Mouse (Mus musculus): ENCODE results near the gene Fcgr1. TPM values are rescaled to one million over a fixed set of nuclear protein-coding genes. Genes with fewer than 3 reads are reported as not detected.
"Not testable (repeated sequence)": the region's sequence is repeated elsewhere in the genome, so short reads cannot be mapped to it uniquely, and the experiment has no call there.

Fcgr1 gene
- polyA plus RNA-seq, 1 experiment from 2014 or later, result 4.4 TPM

DNA sequence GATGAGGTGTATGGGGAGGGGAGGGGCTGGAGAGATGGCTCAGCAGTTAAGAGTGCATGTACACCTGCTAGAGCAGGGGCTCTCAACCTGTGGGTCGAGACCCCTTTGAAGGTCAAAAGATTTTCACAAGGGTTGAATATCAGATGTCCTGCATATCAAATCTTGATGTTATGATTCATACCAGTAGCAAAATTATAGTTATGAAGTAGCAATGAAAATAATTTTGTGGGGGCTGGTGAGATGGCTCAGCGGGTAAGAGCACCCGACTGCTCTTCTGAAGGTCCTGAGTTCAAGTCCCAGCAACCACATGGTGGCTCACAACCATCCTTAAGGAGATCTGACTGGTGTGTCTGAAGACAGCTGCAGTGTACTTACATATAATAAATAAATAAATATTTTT lies 3.0 kb downstream of the Fcgr1 start:
- not testable (repeated sequence) for ATAC-seq (ENCODE audit: insufficient read depth, low FRiP score, low read depth); H3K4me1 ChIP-seq; H3K27me3 ChIP-seq (replicated peaks); H3K36me3 ChIP-seq; H3K4me2 ChIP-seq; H3K27ac ChIP-seq; H3K9ac ChIP-seq; H3K4me3 ChIP-seq (replicated peaks); H3K9me3 ChIP-seq
- 91% methylated on average over 3 of the region's 3 CpGs for whole genome bisulfite sequencing

DNA sequence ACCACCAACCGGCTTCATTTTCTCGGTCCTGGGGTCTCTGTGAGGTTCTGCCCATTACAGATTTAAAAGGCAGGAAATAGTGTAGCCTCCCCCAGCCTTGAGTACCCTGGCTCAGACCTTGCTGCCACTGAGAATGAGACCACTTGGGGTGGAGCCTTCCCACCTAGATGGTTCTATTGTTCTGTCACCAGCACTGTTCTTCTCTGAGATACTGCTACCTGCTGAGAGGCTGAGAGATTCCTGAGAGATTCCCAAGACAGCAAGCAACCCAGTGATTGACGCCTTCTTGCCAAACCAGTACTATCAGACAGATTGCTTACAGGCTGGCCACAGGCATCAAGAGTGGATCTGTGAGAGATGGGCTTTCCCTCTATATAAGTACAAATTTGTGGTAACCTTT lies 4.6 kb downstream of the Fcgr1 start:
- Histone ChIP-seq H3K4me2 (no peak overlapping the region), H3K27me3 (replicated peaks) (no peaks in the 10 kb centered on the region), H3K27ac (no peak overlapping the region), H3K4me1 (peaks cover 3% of the 10 kb centered on the region; the same call in 1 of the 2 replicates), H3K36me3 (no peaks in the 10 kb centered on the region), H3K9me3 (no peaks in the 10 kb centered on the region), H3K4me3 (replicated peaks) (no peak overlapping the region), H3K9ac (no peak overlapping the region)
- 65% methylated on average over 3 of the region's 3 CpGs for WGBS
- ATAC-seq (ENCODE audit: insufficient read depth, low FRiP score, low read depth), result no peak

DNA sequence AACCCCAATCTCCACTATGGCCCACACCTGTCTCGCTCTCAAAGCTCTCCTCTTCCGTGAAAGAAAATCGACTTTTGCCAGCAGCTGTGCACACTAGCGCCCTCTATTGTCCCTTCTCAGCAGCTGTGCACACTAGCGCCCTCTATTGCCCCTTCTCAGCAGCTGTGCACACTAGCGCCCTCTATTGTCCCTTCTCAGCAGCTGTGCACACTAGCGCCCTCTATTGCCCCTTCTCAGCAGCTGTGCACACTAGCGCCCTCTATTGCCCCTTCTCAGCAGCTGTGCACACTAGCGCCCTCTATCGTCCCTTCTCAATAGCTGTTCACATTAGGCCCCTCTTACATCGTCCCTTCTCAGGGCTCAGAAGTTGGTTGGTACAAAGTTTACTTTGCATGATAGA lies 6.4 kb downstream of the Fcgr1 start:
- peaks cover 12% of the 10 kb centered on the region for H3K27me3 ChIP-seq (replicated peaks)
- not testable (repeated sequence) for H3K4me1 ChIP-seq; H3K36me3 ChIP-seq; H3K4me3 ChIP-seq (replicated peaks); ATAC-seq (ENCODE audit: insufficient read depth, low FRiP score, low read depth); H3K9ac ChIP-seq; H3K9me3 ChIP-seq; H3K27ac ChIP-seq; H3K4me2 ChIP-seq
- WGBS, result 90% methylated on average over 11 of the region's 11 CpGs

DNA sequence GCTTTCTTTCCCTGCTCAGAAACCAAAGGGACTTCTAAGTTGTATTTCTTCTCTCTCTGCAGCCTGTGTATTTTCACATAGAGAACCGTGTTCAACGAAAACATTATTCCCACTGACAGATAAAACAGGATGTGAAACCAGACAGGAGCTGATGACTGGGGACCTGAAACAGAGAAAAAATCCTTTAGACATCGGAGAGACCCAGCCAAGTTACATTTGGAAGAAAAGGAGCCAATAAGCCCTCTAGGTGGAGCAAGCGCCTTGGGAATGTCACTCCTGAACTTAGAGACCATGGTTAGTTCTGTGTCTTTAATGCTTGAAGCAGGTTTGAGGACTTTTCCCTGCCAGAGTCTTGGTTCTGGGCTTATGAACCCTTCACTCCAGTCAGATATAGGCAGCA lies 9.3 kb downstream of the Fcgr1 start:
- no peaks in the 10 kb centered on the region for H3K9me3 ChIP-seq
- H3K4me3 ChIP-seq (replicated peaks), result no peak overlapping the region
- H3K27me3 ChIP-seq (replicated peaks), result peaks cover 13% of the 10 kb centered on the region
- H3K9ac ChIP-seq, result no peak overlapping the region
- WGBS, result 13% methylated on average over 4 of the region's 4 CpGs
- H3K4me1 ChIP-seq, result peaks cover 4% of the 10 kb centered on the region; the same call in 1 of the 2 replicates
- no peaks in the 10 kb centered on the region for H3K36me3 ChIP-seq
- ATAC-seq (ENCODE audit: insufficient read depth, low FRiP score, low read depth), result no peak
- no peak overlapping the region for H3K27ac ChIP-seq
- peak overlapping the region; percentile 12; the same call in 1 of the 2 replicates for H3K4me2 ChIP-seq

DNA sequence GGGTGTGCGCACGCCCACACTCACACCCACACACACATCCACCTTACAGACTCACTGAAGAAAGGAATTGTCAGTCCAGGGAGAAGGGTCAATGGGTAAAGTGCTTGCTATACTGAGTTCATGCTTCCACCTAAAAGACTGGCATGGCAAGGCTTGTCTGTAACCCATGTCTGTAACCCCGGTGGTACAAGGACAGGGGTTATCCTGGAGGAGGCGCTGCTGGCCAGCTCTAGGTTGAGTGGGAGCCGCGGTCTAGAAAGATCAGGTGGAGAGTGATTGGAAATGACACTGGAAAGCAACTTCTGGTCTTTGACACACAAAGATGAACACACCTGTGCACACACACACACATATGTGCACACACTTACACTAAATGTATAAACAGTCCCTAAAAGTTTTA lies 13.1 kb downstream of the Fcgr1 start:
- H3K4me1 ChIP-seq, result peaks cover 7% of the 10 kb centered on the region
- ATAC-seq (ENCODE audit: insufficient read depth, low FRiP score, low read depth), result no peak
- H3K36me3 ChIP-seq, result no peaks in the 10 kb centered on the region
- no peak overlapping the region for H3K9ac ChIP-seq
- H3K27ac ChIP-seq, result no peak overlapping the region
- 65% methylated on average over 6 of the region's 6 CpGs for WGBS
- peaks cover 13% of the 10 kb centered on the region for H3K27me3 ChIP-seq (replicated peaks)
- no peaks in the 10 kb centered on the region for H3K9me3 ChIP-seq
- no peak overlapping the region for H3K4me3 ChIP-seq (replicated peaks)
- H3K4me2 ChIP-seq, result no peak overlapping the region

DNA sequence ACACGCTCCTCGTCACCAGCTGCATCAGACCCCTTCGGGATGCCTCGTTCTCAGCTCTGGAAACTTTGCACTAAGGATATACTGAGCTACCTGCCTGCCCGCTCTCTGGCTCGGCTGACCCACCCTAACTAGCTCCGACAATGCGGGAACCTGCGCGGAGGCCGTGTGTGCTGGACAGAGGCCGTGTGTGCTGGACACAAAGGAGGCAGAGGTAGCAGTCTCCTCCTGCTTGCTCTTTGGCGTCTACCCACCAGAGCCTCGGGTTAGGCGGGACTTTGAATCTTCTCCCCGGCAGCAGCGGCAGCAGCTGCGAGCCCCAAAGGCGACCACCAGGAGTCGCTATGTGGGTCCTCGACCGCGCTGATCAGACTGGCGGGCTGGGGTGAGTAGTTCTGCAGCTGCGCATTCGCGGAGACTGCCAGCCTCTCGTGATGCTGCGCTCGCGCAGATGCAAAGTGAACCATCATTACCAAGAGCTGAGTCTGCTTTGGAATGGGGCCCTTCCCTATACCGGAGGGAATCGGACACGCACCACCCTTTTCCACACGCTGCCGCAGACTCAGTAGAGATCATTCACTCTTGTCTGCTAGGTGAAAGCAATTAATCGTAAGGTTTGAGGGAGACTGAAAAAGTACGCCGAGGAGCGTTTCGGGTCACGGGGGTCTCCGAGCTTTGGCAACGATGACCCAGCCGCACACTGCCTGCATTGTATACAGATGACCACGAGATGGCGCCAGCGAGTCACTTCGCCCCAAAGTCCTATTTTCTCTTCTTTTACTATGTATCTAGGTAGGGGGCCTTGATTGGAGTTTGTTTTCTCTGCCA lies 15.8 kb downstream of the Fcgr1 start:
- peak; percentile 89 for ATAC-seq (ENCODE audit: insufficient read depth, low FRiP score, low read depth)
- H3K4me3 ChIP-seq (replicated peaks), result peak overlapping the region; percentile 52
- peak overlapping the region; percentile 27; the same call in 1 of the 2 replicates for H3K9ac ChIP-seq
- 0 out of 2 replicates have a peak, but pooled peaks cover 4% of the 10 kb centered on the region for H3K27me3 ChIP-seq (replicated peaks)
- H3K27ac ChIP-seq, result peak overlapping the region; percentile 85
- H3K9me3 ChIP-seq, result no peaks in the 10 kb centered on the region
- 0% methylated on average over 49 of the region's 49 CpGs for WGBS
- no peaks in the 10 kb centered on the region for H3K36me3 ChIP-seq
- peak overlapping the region; percentile 77 for H3K4me2 ChIP-seq
- peaks cover 3% of the 10 kb centered on the region for H3K4me1 ChIP-seq

DNA sequence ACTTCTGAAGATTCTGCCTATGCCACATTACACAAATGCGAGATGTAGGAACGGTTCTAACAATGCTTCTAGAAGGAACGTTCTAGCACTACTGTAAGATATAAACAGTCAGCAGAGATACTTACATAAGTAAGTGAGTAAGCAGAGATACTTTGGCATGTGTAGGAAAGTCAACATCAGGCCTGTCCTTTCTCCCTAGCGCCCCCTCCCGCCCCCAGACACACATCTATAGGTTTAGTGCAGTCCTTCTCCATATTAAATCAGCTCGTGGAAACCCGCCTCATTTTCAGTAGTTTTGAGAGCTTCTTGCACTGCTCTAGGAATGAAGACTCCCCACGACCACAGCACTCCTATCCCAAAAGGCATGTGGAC lies 16.4 kb downstream of the Fcgr1 start:
- H3K9ac ChIP-seq, result peak overlapping the region; percentile 27; the same call in 1 of the 2 replicates
- H3K4me2 ChIP-seq, result peak overlapping the region; percentile 77
- H3K27me3 ChIP-seq (replicated peaks), result 0 out of 2 replicates have a peak, but pooled peaks cover 2% of the 10 kb centered on the region
- H3K4me1 ChIP-seq, result peaks cover 3% of the 10 kb centered on the region
- H3K27ac ChIP-seq, result peak overlapping the region; percentile 65; the same call in 1 of the 2 replicates
- no peaks in the 10 kb centered on the region for H3K9me3 ChIP-seq
- peak overlapping the region; percentile 52 for H3K4me3 ChIP-seq (replicated peaks)
- H3K36me3 ChIP-seq, result no peaks in the 10 kb centered on the region
- ATAC-seq (ENCODE audit: insufficient read depth, low FRiP score, low read depth), result peak; percentile 18
- 16% methylated on average over 8 of the region's 8 CpGs for WGBS

DNA sequence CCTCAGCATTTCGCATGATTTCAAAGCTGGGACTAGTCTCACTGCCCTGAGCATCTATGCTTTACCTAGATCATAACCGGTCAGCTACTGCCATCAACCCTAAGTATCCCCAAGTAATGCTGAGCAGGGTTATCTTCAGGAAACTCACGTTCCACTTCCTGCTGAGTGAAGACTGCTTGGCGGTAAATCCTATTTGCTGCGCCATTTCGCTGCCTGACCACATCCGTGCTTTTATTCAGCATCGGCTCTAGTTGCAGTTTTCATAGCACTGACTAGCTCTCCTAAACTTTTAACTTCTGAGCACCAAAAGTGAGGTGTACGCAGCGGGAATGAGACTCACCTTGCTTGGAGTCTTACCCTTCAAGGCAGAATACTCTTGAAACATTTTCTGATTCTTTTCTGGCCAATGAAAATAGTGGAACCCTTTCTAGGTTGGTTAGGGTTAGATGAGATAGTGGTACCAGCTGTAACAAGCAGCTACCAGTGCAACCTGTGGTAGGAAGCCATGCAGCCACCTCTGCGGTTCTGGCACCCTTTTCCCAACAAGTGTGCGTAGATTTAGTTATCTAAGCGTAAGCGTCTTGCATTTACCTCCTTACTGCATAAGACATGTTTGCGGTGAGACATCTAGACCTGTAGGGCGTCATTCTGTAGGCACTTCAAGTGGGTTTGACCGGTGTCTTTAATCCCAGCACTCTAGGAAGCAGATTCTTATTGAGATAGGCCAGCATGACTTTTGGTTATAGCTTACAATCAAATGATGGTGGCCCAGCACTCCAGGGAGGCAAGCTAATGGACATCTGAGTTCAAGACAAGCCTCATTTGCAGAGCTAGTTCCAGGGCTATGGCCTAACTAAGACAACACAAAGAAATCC lies 19.9 kb downstream of the Fcgr1 start:
- Histone ChIP-seq H3K36me3 (no peaks in the 10 kb centered on the region), H3K4me1 (peaks cover 3% of the 10 kb centered on the region), H3K27ac (no peak overlapping the region), H3K9me3 (no peaks in the 10 kb centered on the region), H3K27me3 (replicated peaks) (no peaks in the 10 kb centered on the region), H3K4me2 (no peak overlapping the region), H3K4me3 (replicated peaks) (no peak overlapping the region), H3K9ac (no peak overlapping the region)
- WGBS, result 82% methylated on average over 17 of the region's 17 CpGs
- no peak for ATAC-seq (ENCODE audit: insufficient read depth, low FRiP score, low read depth)

DNA sequence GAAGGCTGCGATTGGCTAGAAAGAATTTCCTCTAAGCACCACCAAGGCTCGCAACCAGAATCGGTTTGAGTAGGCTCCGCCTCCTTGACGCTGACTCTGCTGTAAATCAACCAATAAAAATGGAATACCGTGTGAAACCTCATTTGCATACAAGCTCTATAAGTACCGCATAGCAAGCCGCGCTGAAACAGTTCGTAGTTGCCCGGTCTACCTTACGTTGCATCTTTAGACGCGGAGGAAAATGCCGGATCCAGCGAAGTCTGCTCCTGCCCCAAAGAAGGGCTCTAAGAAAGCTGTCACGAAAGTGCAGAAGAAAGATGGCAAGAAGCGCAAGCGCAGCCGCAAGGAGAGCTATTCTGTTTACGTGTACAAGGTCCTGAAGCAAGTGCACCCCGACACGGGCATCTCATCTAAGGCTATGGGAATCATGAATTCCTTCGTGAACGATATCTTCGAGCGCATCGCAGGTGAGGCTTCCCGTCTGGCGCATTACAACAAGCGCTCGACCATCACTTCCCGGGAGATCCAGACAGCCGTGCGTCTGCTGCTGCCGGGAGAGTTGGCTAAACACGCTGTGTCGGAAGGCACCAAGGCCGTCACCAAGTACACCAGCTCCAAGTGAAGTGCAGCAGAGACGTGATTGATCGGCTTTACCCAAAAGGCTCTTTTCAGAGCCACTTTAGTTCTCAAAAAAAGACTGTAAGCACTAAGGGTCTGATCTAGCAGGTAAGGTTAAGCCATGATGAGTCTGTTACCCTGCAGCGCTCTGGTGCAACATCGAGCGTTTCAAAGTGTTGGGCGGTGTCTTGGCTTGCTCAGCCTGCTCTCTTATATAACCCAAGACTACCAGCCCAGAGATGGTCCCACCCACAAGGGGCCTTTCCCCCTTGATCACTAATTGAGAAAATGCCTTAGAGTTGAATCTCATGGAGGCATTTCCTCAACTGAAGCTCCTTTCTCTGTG lies 24.0 kb downstream of the Fcgr1 start, which contains the start of gene Hist2h2bb:
TSS of gene Hist2h2bb (plus strand) at position 242 of the 964 bp plus-strand sequence.
- ATAC-seq (ENCODE audit: insufficient read depth, low FRiP score, low read depth), result peak; percentile 94
- H3K4me1 ChIP-seq, result peaks cover 3% of the 10 kb centered on the region; the same call in 1 of the 2 replicates
- WGBS, result under 1% methylated on average over 45 of the region's 45 CpGs
- H3K27ac ChIP-seq, result peak within 1 kb of the TSS; percentile 98
- peak within 1 kb of the TSS; percentile 54 for H3K4me3 ChIP-seq (replicated peaks)
- H3K4me2 ChIP-seq, result peak within 1 kb of the TSS; percentile 65
- H3K27me3 ChIP-seq (replicated peaks), result no peaks in the 10 kb centered on the region
- H3K9ac ChIP-seq, result peak within 1 kb of the TSS; percentile 42
- H3K9me3 ChIP-seq, result no peaks in the 10 kb centered on the region
- H3K36me3 ChIP-seq, result no peaks in the 10 kb centered on the region

DNA sequence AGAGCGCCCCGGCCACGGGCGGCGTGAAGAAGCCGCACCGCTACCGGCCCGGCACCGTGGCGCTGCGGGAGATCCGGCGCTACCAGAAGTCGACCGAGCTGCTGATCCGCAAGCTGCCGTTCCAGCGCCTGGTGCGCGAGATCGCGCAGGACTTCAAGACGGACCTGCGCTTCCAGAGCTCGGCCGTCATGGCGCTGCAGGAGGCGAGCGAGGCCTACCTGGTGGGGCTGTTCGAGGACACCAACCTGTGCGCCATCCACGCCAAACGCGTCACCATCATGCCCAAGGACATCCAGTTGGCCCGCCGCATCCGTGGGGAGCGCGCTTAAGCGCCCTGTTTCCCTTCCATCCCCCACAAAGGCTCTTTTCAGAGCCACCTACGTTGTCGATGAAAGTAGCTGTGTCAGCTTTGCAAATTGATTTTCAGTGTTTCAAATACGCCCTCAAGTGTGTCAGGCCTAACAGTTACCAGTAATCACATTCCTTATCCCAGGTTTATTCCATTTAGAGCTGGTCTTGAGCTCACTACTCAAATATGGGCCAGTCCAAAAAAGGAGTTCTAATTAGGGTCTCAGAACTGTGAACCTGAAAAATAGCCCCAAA lies 24.9 kb downstream of the Fcgr1 start:
- WGBS, result 0% methylated on average over 15 of the region's 44 CpGs
- ATAC-seq (ENCODE audit: insufficient read depth, low FRiP score, low read depth), result peak; percentile 13
- H3K9ac ChIP-seq; H3K4me1 ChIP-seq; H3K9me3 ChIP-seq; H3K27me3 ChIP-seq (replicated peaks); H3K36me3 ChIP-seq: not testable (repeated sequence)
- Histone ChIP-seq H3K4me2 (peak overlapping the region; percentile 65), H3K4me3 (replicated peaks) (peak overlapping the region; percentile 45), H3K27ac (peak overlapping the region; percentile 98)

Measured in stomach, embryonic 15.5 days (tissue).